Mouse (Mus musculus) activated CD4-positive, CD25-positive, alpha-beta regulatory T cell, adult 4 months (primary cell): ENCODE measurements around the gene Ptgis. TPM values are rescaled to one million over a fixed set of nuclear protein-coding genes. Genes with fewer than 3 reads are reported as not detected.

Source experiments
- ATAC-seq: one replicate; pipeline ENCODE4 v1.8.0; 2017
- polyA plus RNA-seq, 2 experiments: library from polyadenylated mRNA; unstranded; fragments of 100-300 nt; shearing (Covaris generic); gene quantifications; one replicate each; pipeline ENCODE4 v1.2.1; 2017

The Ptgis gene
- polyA plus RNA-seq, 2 experiments from 2014 or later = 0.17 TPM; not detected in 1

DNA sequence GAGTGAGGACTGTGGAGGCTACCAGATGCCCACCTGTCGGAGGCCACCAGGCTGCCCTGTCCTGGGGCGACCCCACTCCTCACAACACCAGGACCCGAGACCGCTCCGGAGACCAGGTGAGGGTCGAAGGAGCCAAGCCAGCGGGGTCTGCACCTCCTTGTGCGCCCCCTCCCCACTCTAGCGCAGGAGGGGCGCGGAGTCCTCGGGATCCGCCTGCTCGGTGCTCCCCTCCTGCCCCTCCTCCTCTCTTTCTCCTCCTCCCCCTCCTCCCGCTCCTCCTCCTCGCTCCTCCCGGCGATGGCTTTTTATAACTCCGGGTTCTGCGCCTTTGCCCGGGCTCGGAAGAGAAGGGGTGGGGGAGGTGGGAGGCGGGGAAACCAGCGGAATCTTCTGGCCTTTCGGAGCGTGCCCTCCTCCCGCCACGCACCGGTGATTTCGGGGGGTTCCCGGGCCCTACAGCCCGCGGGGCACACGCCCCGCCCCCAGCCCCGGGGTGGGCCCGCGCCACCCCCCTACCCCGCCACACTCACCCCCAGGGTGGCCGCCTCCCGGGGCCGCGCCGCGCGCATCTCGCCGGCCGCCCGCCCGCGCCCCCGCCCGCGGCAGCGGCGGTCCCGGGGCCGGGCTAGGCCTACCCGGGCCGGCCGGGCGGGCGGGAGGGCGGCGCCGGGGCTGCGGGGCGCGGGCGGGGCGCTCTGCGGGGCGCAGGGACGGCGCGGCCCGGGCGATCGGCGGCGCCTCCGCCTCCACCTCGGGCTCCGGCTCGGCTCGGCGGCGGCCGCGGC lies 50.9 kb downstream of the Ptgis start:
- no peak for ATAC-seq

- ATAC-seq = no peak
These were observed 51.8 kb downstream of the Ptgis start for GRCm38 (mm10) chr2:167188315-167189207.

DNA sequence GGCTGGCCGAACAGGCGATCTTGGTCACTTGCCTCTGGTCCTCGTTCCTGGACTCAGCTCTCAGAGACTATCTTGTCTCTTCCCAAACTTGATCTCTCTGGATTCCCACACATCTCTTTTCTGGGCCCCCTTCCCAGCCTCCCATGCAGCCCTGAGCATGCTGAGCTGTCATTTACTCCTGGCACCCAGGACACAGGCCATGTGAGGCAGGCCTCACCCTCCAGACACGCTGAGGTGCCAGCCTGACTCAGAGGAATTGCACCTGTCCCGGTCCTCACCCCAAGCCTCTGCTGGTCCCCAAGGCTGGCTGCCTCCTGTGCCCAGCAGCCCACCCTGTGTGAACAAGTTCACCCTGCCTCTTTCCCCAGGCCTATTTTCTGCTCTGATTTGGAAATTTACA lies 53.3 kb downstream of the Ptgis start:
- no peak for ATAC-seq

DNA sequence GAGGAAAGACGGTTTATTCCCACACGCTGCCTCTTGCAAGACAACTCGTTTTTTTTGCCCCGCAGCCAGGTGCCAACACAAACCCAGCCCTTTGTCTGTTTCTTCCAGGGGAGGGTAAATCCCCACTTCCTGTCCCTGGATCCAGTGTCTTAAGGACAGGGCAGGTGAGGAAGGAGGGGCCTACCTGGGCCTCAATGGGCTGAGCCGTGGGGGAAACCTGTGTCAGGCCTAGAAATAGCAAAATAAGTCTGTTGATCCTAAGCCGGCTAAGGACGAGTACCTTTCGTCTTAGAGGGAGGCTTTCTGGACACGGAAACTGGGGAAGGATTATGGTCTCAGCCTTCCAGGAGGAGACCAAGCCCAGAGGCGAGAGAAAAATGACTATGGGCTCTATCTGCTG lies 53.9 kb downstream of the Ptgis start:
- no peak for ATAC-seq

DNA sequence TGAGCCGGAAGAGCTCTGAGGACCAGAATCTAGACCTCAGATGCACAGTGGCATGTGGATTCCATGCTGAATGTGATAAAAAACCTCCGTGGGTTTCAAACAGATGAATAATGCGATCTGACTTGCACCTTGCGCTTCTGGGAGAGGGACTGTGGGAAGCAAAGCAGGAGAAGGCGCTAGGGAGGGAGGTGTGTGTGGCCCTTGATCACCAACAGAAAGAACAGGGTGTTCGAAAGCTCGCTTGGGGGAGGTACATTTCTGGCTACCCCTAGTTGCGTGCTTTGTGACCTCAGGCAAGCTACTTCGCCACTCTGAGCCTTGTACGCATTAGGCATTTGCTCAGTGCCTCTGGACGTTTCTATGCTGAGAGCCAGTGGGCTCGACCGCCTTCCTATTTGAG lies 54.4 kb downstream of the Ptgis start:
- ATAC-seq = no peak

DNA sequence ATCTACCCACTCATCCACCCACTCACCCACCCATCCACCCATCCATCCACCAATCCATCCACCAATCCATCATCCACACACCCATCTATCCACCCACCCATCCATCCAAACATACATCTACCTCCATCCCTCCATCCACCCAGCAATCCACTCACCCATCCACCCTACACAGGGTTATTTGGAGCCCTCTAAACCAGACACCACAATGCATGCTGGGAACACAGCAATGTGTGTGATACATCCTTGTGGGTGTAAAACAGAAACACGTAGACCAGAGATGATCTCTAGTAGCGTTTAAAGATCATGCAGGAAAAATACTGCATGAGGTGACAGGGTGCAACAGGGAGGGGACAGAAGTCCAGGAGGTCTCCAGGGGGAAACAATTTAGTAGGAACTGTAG lies 55.0 kb downstream of the Ptgis start:
- no peak for ATAC-seq

DNA sequence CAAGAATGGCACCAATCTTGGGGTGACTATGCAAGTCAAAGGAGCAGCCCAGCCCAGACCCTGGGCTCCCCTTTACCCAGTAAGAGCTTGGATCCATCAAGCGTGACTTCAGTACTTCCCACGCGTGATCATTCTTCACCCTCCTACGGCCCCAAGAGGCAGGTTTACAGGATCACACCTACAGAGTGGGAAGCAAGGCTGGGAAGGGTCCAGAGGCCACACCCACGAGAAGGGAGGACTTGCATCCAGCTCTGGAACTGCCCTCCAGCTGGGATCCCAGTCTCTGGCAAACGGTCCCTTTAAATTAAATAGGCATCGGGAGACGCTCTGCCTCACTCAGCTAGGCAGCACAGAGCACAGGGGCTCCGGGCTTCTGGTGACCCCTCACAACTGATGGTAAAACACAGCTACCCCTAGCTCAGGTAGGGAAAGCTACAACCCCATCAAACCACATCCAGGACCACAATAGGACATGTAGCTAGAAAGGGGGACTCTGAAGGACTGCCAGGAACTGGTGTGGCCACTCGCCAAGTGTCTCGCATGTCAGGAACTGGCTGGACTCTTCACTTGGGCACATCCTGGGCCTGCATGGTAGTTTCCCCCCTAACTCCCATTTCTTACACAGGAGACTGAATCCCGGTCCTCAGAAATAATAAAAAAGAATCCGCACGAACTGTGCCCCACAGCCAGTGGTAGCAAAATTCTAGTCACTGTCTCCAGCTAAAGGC lies 58.6 kb downstream of the Ptgis start:
- no peak for ATAC-seq

GRCm38 (mm10) chr2:167181096-167181495 lies 59.3 kb downstream of the Ptgis start:
- no peak for ATAC-seq

- ATAC-seq = no peak
These were observed 61.1 kb downstream of the Ptgis start for GRCm38 (mm10) chr2:167179301-167179700.

- no peak for ATAC-seq
These were observed 63.2 kb downstream of the Ptgis start for GRCm38 (mm10) chr2:167177231-167177641.

DNA sequence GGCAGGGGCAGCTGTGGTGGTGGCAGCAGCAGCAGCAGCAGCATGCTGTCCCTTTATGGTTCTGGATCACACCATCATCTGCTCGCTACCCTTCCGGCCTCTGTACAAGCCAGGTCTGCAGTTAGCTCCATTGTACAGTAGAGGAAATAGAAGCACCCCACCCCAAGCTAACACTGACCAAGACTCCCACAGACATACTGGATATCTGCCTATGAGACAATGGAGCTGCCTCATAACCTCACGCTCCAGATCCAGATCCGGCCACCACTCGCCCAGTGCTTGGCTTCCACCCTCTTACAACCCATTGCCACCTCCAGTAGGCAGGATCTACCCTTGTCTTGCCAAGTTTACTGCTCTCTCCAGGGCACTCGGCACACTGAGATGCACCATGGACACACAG lies 65.1 kb downstream of the Ptgis start:
- ATAC-seq = no peak

DNA sequence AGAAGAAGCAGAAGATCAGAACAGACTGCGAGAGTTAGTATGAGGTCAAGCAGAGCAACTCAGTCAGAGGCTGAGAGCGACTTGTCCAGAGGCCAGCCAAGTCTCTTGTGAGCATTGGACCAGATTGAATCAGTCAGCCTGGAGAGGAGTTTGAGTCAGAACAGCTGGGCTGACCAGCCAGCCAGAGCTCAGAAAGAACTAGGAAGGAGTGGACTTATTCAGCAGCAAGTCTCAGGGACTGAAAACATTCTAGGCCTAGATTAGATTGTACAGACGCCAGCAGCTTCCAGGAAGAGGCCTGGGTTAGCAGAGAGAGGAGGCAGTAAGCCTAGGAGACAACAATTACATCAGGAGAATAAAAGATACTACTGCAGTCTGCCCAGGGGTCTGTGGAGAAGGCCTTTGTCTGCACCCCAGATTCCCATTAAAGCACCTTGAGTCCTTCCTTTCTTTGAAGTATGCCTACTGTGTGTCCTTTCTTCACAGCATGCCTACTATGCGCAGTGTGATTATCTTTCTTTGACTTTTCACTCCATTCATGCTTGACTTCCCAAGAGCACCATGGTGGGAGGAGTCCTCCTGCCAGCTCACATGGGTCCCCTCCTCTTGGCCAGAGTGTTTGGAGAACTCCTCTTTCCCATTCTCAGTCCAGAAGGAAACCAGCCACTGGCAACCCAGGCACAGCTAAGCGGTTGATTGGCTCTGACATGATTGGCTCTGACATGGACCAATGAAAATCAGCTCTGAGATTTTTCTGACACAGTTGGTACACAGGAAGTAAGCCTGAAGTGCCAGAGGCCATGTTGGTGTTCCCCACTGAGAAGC lies 67.1 kb downstream of the Ptgis start:
- no peak for ATAC-seq

DNA sequence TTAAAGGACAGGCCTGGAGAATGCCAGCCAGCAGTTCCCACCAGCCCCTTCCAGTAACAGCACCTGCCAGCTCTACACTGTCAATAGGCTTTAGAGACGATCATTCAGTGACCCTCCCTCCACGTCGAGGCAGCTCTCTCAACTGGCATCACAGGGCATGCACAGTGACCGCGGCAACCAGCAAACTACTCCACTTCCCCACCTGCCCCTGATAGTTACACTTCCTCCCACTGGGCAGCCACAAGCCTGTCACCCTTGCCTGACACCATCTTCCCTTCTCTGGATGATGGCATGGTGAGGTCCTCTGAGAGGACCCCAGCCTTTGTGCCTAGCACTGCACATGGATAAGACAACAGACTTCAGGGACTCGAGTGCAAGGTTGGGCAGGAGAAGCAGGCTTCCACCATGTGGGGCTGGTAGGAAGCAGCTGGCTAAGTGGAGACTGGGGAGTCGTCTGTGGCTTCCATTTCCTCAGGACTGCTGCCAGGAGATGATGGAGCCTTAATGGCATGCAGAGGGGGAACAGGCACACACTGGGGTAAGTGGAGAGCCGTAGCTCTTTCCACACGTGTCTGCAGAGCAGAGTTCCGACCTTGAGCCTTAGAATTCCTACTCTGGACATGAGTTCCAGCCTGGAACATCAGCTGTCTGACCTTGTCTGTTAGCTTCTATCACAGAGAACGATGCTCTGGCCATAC lies 72.7 kb downstream of the Ptgis start:
- ATAC-seq = no peak

DNA sequence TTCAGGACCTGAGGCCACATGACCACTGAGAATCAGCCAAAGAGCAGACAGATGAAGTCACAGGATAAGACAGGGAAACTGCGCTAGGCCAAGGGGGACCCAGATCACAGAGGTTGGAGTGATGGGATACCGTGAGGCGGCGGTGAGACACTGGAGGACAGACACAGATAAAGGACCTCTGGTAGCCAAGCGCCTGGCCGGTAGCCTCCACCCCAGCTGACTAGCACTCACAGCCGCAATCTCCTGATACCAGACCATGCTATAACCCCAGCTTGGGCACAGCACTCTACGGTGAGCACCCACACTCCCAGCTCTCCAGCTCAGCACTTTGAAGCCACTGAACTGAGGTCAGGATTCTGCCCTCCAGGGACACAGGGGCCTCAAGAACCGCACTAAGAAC lies 76.8 kb downstream of the Ptgis start:
- no peak for ATAC-seq

- ATAC-seq = no peak
These were observed 77.3 kb downstream of the Ptgis start for GRCm38 (mm10) chr2:167163134-167163533.

DNA sequence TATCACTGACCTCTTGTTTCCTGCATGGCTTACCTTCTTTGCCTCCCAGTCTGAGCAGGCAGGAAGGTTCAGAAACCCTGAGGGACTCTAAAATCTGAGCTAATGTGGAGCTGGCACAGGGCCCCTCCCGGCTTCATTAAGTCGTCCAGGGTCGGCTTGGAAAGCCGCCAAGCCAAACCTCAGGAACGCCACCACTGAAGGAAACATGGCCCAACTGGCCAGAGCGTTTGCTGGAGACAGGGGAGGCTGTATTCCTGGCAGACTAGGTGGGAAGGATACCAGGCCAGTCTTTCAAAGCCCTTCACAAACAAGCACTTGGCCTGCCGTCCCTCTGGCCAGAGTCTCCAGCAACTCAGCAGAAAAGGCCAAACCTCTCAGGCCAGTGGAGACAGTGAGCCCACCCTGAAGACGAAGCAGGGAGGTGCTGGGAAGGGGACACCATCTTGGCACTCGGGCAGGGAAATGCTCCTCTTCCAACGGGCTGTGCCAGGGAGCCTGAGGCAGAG lies 77.8 kb downstream of the Ptgis start:
- no peak for ATAC-seq

DNA sequence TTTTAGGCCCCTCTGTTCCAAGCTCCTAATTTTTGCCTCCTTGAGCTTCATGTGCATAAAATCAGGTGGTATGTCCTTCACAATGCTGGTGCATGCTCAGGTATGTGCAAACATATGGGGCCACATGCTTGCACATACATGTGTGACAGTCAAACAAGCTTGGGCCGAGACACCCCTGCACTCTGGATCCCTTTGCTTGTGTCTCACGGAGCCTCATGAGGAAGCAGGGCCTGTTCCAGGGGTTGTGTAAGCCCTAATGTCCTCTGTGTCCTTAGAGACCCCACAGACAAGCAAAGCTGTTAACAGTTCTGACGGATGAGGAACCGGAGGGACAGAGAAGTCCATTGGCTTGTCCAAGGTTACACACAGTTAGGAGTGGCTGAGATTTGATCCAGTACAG lies 80.7 kb downstream of the Ptgis start:
- ATAC-seq = no peak

GRCm38 (mm10) chr2:167158780-167159179 lies 81.6 kb downstream of the Ptgis start:
- ATAC-seq = no peak

- no peak for ATAC-seq
These were observed 84.2 kb downstream of the Ptgis start for GRCm38 (mm10) chr2:167156118-167156715.

DNA sequence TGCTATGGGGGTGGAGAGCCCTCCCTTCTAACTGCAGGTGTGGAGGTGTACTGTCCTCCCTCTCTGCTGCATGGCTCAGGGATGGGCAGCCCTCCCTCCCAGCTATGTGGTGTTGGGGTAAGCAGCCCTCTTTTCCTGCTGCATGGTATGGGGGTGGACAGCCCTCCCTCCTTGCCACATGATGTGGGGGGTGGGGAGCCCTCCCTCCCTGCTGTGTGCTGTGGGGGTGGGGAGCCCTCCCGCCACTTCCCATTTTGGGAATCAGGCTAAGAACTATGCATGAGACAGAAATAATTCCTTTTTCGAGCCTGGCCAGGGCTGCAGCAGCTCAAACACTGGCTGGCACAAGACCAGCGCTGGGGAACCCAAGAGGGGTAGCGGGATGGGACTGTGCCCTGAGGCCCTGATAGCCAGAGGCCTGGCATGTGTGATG lies 84.8 kb downstream of the Ptgis start:
- ATAC-seq = no peak

- ATAC-seq = no peak
These were observed 89.5 kb downstream of the Ptgis start for GRCm38 (mm10) chr2:167150880-167151279.
